ENCODE assay signal across 9 mouse cellular contexts in the genomic region with DNA sequence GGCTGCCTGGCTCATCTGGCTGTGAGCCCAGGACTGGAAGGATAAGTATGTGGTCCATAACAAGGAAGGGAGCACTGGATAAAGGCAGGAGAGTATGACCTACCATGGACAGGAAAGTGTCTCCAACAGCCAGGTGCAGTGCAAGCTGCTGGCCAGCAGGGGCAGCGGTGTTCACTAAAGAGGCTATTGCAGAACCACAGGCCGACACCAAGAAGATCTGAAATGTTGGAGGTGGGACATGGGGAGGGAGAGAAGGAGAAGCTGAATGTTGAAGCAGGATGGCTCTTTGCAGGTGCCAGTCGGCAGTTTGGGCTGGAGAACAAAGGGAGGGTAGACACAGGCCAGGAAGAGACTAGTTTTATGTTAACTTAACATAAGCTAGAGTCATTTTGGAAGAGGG. TPM values are rescaled to one million over a fixed set of nuclear protein-coding genes. Genes with fewer than 3 reads are reported as not detected.
DNase-seq lines count a peak whose midpoint lies in the region; ATAC-seq and TF ChIP-seq lines count a peak whose summit lies in the region.
"Had no signal": no experiment of that assay in that cellular context is flagged by ENCODE, and none has a peak within 500 bp of the region (broad histone marks: within the 10 kb centered on the region; RNA-seq: fewer than 3 reads in every experiment).

No protein-coding gene starts in this region.

- peak; percentile 59 for TF ChIP-seq CTCF in forebrain, postnatal 0 days (IDR thresholded peaks at IDR 0.05; ENCODE audit: low read depth)
- TF ChIP-seq CTCF in midbrain, postnatal 0 days (IDR thresholded peaks at IDR 0.05) = peak; percentile 60
- peak; percentile 98 for TF ChIP-seq CTCF in liver, embryonic 14.5 days (IDR thresholded peaks at IDR 0.05; ENCODE audit: low read depth)

- no peaks in the 10 kb centered on the region for H3K36me3 ChIP-seq in forebrain, postnatal 0 days (ENCODE audit: insufficient read depth)
- no peaks in the 10 kb centered on the region for H3K36me3 ChIP-seq in forebrain, embryonic 10.5 days (replicated peaks)
- H3K36me3 ChIP-seq in midbrain, postnatal 0 days (ENCODE audit: insufficient read depth, low read length) = no peaks in the 10 kb centered on the region
- no peaks in the 10 kb centered on the region for H3K36me3 ChIP-seq in midbrain, embryonic 15.5 days (replicated peaks)
- no peaks in the 10 kb centered on the region for H3K36me3 ChIP-seq in liver, embryonic 14.5 days (replicated peaks; ENCODE audit: control insufficient read depth, insufficient read depth, low read depth)
- H3K36me3 ChIP-seq: limb, embryonic 12.5 days had no signal

- WGBS in forebrain, postnatal 0 days = 50% methylated on average over 3 of the region's 3 CpGs
- WGBS in forebrain, embryonic 10.5 days = 66% methylated on average over 3 of the region's 3 CpGs
- 71% methylated on average over 3 of the region's 3 CpGs for WGBS in midbrain, postnatal 0 days
- WGBS in midbrain, embryonic 15.5 days = 69% methylated on average over 3 of the region's 3 CpGs
- 54% methylated on average over 3 of the region's 3 CpGs for WGBS in liver, embryonic 14.5 days (ENCODE audit: insufficient replicate concordance)

- DNase-seq in forebrain, postnatal 0 days = no peak
- no peak for DNase-seq in forebrain, embryonic 10.5 days (ENCODE audit: extremely low spot score, low spot score)
- DNase-seq in midbrain, postnatal 0 days (ENCODE audit: low spot score) = no peak
- DNase-seq in liver, embryonic 14.5 days (ENCODE audit: low read depth in 3 of 3, low spot score in 3 of 3) = peak in 2 of 3 experiments; percentile 7 to 19
- peak; percentile 42 for DNase-seq in thymus, postnatal 14 days
- no peak for DNase-seq in layer of hippocampus, adult 8-10 months (ENCODE audit: low spot score in 2 of 2)
- DNase-seq in heart, postnatal 25 days (ENCODE audit: low spot score) = no peak

- no peaks in the 10 kb centered on the region for H3K4me1 ChIP-seq in forebrain, postnatal 0 days (ENCODE audit: insufficient read depth)
- peaks cover 8% of the 10 kb centered on the region for H3K4me1 ChIP-seq in forebrain, embryonic 10.5 days
- no peaks in the 10 kb centered on the region for H3K4me1 ChIP-seq in midbrain, postnatal 0 days (ENCODE audit: insufficient read depth, low read length)
- H3K4me1 ChIP-seq in midbrain, embryonic 15.5 days = peaks cover under 1% of the 10 kb centered on the region; the same call in 1 of the 2 replicates
- H3K4me1 ChIP-seq in liver, embryonic 14.5 days (replicated peaks; ENCODE audit: control insufficient read depth in 2 of 2, insufficient read depth in 2 of 2, low read length in 1 of 2) = no peaks in the 10 kb centered on the region

- no peak overlapping the region for H3K9ac ChIP-seq in forebrain, postnatal 0 days
- H3K9ac ChIP-seq in midbrain, postnatal 0 days (replicated peaks; ENCODE audit: low read length, poor library complexity, severe bottlenecking) = no peak overlapping the region
- no peak overlapping the region for H3K9ac ChIP-seq in midbrain, embryonic 15.5 days
- no peak overlapping the region for H3K9ac ChIP-seq in liver, embryonic 14.5 days (replicated peaks)
- H3K9ac ChIP-seq: limb, embryonic 12.5 days had no signal

- no peak overlapping the region for H3K4me3 ChIP-seq in forebrain, postnatal 0 days (ENCODE audit: low read depth, low read length)
- no peak overlapping the region for H3K4me3 ChIP-seq in forebrain, embryonic 10.5 days
- no peak overlapping the region for H3K4me3 ChIP-seq in midbrain, postnatal 0 days (ENCODE audit: low read depth, low read length)
- H3K4me3 ChIP-seq in midbrain, embryonic 15.5 days = no peak overlapping the region
- H3K4me3 ChIP-seq in liver, embryonic 14.5 days (ENCODE audit: insufficient read depth in 1 of 2, low read depth in 2 of 2, low read length in 2 of 2) = no peak overlapping the region
- H3K4me3 ChIP-seq: limb, embryonic 12.5 days had no signal

- H3K27me3 ChIP-seq in forebrain, postnatal 0 days (ENCODE audit: insufficient read depth, low read length) = peaks cover 7% of the 10 kb centered on the region; the same call in 1 of the 2 replicates
- H3K27me3 ChIP-seq in forebrain, embryonic 10.5 days (ENCODE audit: poor library complexity, severe bottlenecking) = peaks cover 17% of the 10 kb centered on the region
- peaks cover 7% of the 10 kb centered on the region; the same call in 1 of the 2 replicates for H3K27me3 ChIP-seq in midbrain, postnatal 0 days (ENCODE audit: insufficient read depth, low read length)
- peaks cover 7% of the 10 kb centered on the region; the same call in 1 of the 2 replicates for H3K27me3 ChIP-seq in midbrain, embryonic 15.5 days (replicated peaks)
- peaks cover 10% of the 10 kb centered on the region for H3K27me3 ChIP-seq in liver, embryonic 14.5 days (ENCODE audit: control insufficient read depth, insufficient read depth, low read length)

- H3K9me3 ChIP-seq in forebrain, postnatal 0 days (ENCODE audit: low read length) = no peaks in the 10 kb centered on the region
- H3K9me3 ChIP-seq in forebrain, embryonic 10.5 days = 0 out of 2 replicates have a peak, but pooled peaks cover 4% of the 10 kb centered on the region
- no peaks in the 10 kb centered on the region for H3K9me3 ChIP-seq in midbrain, postnatal 0 days (ENCODE audit: low read length)
- H3K9me3 ChIP-seq in midbrain, embryonic 15.5 days = no peaks in the 10 kb centered on the region
- H3K9me3 ChIP-seq in liver, embryonic 14.5 days (ENCODE audit: control insufficient read depth, low read length) = no peaks in the 10 kb centered on the region

- no peak for TF ChIP-seq EP300 in liver, embryonic 14.5 days (IDR thresholded peaks at IDR 0.05; ENCODE audit: low read depth)

- intact Hi-C loops in heart, postnatal 25 days (cut with DNase I) = no loop called here

- H3K4me2 ChIP-seq in forebrain, postnatal 0 days (ENCODE audit: low read depth) = no peak overlapping the region
- H3K4me2 ChIP-seq in midbrain, postnatal 0 days (ENCODE audit: low read depth, low read length, poor library complexity, severe bottlenecking) = no peak overlapping the region
- H3K4me2 ChIP-seq in midbrain, embryonic 15.5 days = no peak overlapping the region
- no peak overlapping the region for H3K4me2 ChIP-seq in liver, embryonic 14.5 days (ENCODE audit: low read depth)
- H3K4me2 ChIP-seq: limb, embryonic 12.5 days had no signal

- no peak overlapping the region for H3K27ac ChIP-seq in forebrain, postnatal 0 days (ENCODE audit: low read depth, low read length)
- no peak overlapping the region for H3K27ac ChIP-seq in forebrain, embryonic 10.5 days
- no peak overlapping the region for H3K27ac ChIP-seq in midbrain, postnatal 0 days (ENCODE audit: low read depth, low read length)
- H3K27ac ChIP-seq in midbrain, embryonic 15.5 days = no peak overlapping the region
- H3K27ac ChIP-seq in liver, embryonic 14.5 days = no peak overlapping the region
- H3K27ac ChIP-seq: limb, embryonic 12.5 days had no signal

- ATAC-seq in forebrain, postnatal 0 days = no peak
- ATAC-seq in midbrain, postnatal 0 days (ENCODE audit: low FRiP score) = no peak
- no peak for ATAC-seq in midbrain, embryonic 15.5 days (replicated peaks)
- ATAC-seq in liver, embryonic 14.5 days (ENCODE audit: insufficient read depth) = no peak

RNA-seq across cellular contexts. Expression of a gene that starts 6.3 kb away (rescaled TPM):
- total RNA-seq in forebrain, postnatal 0 days (2014; rRNA removed) = 6.5 TPM in 2 replicates
- 3.5 and 5.7 TPM in 2 replicates for polyA plus RNA-seq in forebrain, postnatal 0 days (2015; fragmentation: Nextera tagmentation; extraction: Ambion mirVana)
- 9.5 and 11.0 TPM in 2 replicates for polyA plus RNA-seq in forebrain, embryonic 10.5 days (2016; fragmentation: Nextera tagmentation; extraction: Ambion mirVana)
- total RNA-seq in midbrain, postnatal 0 days (2014; rRNA removed) = 16.8 and 22.5 TPM in 2 replicates
- 7.1 and 8.9 TPM in 2 replicates for polyA plus RNA-seq in midbrain, postnatal 0 days (2015; fragmentation: Nextera tagmentation; extraction: Ambion mirVana)
- polyA plus RNA-seq in midbrain, embryonic 15.5 days (2015; fragmentation: Nextera tagmentation; extraction: Ambion mirVana) = 7.5 and 9.9 TPM in 2 replicates
- 62.8 and 74.2 TPM in 2 replicates for polyA plus RNA-seq in liver, embryonic 14.5 days (2012; rRNA removed)
- polyA plus RNA-seq in liver, embryonic 14.5 days (2014; fragmentation: Nextera tagmentation; extraction: Ambion mirVana) = 62.0 and 62.2 TPM in 2 replicates
- total RNA-seq in layer of hippocampus, adult 8-10 months (2022) = 1 to 10 TPM; 5.1 to 8.7 (median 5.4) TPM
- 10 to 100 TPM; 11.3 to 12.9 TPM for total RNA-seq in heart, postnatal 25 days (2021)

Comparison
In these comparisons a context has a peak if more than half of its experiments do, and no peak if none do; other contexts are left out.
1. DNase-seq: peak in liver, embryonic 14.5 days (2 of 3) and thymus, postnatal 14 days (single experiment); none in forebrain, postnatal 0 days (single experiment), forebrain, embryonic 10.5 days (single experiment), midbrain, postnatal 0 days (single experiment), layer of hippocampus, adult 8-10 months (0 of 2) and heart, postnatal 25 days (single experiment).
2. Peak in every context shown above with its lines, with median percentiles within 50 percentile points of each other: CTCF ChIP-seq.